Mouse (Mus musculus) c-Kit-positive CD71-positive TER-119-negative erythroid progenitor cells, embryonic 14.5 days (primary cell): Measurements from ENCODE around the gene Gngt2.
A peak's percentile ranks its signal among the peaks of the same experiment; 100 is the strongest.

Experiments used
- DNase-seq: peaks from one replicate; pipeline ENCODE4 v3.0.0-alpha.2; 2013; ENCODE audit warnings: low read depth

Gngt2 gene

DNA sequence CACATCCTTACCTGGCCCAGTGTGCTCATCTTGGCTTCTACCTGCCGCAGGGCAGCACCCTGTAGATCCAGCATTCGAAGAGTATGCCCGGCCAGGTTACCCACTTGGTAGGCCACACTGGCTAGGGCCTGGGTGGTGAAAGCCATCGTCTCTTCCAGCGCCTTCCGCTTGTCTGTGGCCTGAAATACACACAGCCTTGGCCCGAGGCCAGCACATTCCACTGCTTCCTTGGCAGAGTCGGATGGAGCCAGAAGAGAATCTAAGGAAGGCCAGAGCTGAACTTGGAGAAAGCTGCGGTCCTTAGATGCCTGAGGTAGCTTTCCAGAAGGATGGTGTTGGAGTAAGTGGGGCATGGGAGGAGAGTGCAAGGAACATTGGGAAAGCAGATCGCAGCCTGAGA lies at the start of gene Gngt2:
TSS of gene Gngt2 (plus strand) at position 158 of the 400 bp plus-strand sequence.
- DNase-seq, result no peak

DNA sequence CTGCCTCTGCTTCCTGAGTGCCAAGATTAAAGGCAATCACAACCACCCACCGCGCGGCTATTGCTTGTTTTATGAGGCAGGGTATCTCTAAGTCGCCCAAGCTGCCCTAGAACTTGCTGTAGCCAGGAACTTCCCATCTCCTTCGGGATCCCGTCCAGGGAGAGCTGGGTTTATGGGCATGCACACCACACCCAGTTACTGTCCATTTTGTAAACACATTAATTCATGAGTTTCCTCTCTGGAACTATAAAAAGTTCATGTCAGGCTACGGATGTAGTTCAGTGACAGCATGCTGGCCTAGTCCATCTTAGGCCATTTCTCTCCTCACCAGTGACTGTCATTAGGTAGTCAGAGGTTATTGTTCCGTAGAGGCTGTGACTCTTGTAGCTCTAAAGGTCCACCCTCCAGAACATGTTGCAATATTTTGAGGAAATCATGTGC lies 47.5 kb upstream of the Gngt2 start:
- DNase-seq, result no peak

DNA sequence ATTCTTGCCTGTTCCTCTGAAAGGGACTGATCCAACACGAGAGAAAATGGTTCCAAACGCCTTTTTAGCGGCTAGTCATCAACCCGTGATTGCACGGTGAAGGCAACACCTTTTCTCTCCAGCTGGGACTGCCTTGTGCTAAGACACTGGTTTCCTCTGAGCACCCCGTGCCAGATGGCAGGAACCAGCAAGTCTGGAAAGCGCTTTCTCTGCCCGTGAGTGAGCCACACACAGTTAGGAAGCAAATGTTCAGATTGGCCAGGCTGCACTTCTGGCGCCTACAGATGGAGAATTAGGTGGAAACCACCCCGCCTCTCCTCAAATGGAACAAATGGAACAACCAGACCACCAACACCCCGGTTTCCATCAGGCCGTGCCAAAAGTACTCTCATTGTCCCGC lies 45.2 kb upstream of the Gngt2 start:
- DNase-seq, result no peak

DNA sequence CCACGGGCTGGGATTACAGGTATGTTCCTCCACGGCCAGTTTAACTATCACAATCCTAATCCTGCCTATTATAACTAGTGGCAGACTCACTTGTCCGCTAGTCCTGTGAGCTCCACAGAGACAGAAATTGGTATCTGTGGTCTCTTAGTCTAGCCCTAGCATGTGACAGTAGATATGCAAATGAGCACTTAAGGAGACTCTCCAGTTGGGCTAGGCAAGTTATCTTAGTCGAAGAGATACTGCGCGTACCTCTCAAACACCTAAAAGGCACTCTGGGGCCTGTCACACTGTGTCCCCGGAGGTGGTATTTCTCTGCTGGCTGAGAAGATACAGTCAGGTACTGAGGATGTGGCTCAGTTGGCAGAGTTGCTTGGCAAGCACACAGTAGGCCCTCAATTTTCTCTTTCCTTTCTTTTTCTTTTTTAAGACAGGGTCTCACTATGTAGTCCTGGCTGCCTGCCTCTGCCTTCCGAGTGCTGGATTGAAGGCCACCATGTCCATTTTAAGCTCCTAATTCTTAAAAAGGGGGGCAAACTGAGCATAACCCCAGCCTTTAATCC lies 44.0 kb upstream of the Gngt2 start:
- peak; percentile 62 for DNase-seq

DNA sequence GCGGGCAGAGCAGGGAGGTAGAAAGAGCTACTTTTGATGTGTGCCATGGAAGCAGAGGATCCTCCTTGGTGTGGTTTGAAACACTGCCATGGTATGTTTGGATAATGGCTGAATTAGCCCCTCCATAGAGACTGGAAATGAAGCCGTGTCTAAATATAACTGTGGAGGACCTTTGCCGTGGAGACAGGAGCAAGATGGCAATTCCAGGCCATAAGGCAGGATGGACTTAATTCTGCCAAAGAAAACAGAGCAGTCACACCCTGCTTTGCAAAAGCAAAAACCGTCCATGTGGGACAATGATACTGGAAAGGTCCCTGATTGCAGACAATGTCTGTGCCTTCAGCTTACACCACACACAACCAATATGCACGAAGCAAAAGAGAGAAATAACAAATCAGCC lies 42.8 kb upstream of the Gngt2 start:
- DNase-seq, result no peak

DNA sequence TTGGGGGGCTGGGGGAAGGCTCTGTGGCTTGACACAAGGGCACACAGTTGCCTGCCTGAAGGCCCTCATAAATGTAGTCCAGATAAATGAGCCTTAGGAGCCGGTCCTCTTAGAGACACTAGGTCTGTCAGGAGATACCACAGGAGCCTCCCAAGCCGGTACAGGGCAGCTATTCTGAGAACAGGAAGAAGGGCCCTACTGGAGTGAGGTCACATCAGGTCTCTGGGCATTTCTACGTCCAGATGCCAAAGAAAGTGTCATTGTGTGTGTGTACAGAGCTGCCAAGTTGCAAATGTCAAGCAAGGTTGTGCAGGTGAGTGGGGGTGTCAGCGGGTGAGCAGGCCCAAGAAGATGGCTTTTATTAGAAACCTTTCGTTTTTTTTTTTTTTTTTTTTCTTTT lies 41.4 kb upstream of the Gngt2 start:
- DNase-seq, result no peak

DNA sequence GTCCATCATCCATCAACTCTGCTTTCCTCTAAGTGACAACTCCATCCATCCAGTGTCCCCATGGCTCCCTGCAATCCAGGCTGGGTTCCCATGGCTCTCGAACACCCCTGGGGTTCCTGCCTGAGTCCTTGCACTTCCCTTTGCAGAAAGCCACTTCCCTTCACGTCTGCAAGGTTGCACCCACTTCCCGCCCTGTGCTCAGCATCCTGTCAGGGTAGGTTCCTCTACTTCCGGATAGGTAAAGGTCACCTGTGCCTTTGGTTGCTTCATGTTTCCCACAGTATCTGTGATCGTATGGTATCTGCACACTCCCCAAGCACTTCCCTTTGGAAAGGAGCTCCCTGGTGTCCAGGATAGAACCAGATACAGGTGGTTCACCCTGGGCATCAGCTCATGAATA lies 32.0 kb upstream of the Gngt2 start:
- no peak for DNase-seq

DNA sequence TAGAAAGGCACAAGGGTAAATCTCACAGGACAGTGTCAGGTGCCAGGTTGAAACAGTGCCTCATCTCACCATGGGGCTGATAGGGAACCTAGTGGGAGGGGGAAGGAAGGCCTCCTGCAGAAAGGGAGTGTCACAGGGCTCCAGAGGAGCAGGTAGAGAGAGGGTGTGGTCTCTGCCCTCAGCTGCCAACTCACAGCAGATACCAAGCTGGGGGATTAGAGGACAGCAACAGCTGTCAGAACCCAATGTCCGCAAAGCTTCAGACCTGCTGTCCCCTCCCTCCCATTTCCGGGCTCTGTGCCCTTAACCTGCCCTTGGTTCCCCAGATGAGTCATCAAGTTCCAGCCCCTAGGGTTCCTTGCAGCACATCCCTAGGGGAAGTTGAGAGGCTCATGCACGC lies 31.5 kb upstream of the Gngt2 start:
- no peak for DNase-seq

DNA sequence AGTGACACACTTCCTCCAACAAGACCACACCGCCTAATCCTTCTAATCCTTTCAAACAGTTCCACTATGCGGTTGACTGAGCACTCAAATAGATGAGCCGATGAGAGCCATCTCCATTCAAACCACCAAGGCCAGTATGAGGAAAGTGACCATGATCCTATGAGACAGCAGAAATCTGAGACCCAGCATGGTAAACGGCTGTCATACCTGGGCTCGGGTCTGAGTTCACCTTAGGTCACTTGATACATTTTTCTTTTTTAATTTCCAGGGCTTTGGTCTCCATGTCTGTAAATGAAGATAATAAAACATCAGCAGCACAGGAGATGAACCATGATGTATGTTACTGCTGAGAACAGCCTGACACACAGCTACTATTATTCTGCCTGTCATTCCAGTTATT lies 29.1 kb upstream of the Gngt2 start:
- no peak for DNase-seq

DNA sequence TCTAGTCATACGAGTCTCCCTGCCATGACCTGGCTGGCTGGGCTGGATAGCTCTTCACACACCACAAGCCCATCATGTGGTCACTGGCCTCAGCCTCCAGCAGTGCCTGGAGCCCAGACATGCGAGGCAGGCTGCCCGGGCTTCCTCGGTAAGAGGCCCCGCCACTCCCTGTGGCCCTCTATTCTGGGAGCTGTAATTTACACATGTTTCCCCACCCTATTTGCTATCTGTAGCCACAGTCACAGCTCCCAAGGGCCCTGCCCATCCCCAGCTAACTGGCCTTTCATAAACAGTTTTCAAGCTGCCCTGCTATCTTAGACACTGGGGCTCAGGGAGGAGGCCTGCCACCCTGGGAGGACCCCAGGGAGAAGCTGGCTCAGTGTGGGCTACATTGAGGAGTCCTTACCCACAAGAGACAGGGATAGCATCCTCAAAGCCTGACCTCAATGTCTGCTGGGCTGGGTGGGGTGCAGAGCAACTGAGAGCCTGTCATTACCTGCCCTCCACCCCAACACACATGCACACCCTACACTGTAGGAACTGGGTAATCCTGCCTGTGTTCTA lies 28.5 kb upstream of the Gngt2 start:
- peak; percentile 81 for DNase-seq

DNA sequence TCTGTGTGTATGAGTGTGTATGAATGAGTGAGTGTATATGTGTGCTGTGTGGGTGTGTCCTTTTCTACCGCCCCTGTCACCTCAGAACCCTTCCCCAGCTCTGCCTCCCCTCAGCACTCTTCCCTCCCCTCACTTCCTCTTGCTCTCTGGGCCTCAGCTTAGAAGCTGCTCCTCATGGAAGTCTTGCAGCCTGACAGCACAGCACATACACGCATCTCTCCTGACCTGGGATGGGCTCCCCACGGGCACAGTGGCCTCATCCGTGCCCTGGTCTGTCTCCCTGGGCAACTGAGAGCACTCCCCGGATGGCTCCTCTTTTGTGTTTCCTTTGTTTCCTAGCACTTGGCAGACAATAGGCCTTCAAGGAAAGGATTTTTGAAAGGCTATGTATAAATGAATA lies 27.4 kb upstream of the Gngt2 start:
- no peak for DNase-seq

DNA sequence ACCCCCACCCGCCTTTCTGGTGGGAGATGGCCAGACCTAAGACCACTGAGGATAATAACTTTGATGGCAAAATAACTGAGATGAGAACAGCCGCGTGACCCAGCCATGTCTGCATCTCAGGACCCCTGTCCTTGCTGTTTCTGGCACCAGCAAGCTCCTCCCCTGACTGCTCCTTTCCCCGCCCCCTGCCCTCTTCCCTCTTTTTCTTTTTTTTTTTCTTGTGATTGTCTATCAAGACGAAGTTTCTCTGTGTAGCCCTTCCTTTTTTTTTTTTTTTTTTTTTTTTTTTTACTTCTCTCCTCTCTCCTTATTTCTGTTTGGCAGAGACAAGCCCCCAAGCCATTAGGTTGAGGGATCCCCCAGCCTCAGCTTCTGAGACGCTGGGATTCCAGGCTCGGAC lies 26.2 kb upstream of the Gngt2 start:
- no peak for DNase-seq

DNA sequence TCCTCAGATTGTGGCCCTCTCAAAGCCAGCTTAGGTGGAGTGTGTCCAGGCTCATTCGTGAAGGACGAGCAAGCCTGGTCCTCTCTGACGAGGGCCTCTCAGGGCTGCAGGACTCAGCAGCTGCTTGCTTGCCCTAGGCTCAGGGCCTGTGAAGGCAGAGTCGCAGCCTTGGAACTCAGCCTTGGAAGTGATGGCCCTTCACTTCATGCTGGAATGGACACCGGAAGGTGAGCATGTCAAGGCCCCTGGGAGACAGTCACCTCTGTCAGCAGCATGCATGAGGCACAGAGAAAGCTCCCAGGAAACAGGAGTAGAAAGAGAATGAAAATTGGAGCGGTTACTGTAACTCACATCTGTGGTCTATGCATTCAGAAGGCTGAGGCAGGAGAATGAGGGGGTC lies 25.3 kb upstream of the Gngt2 start:
- no peak for DNase-seq

DNA sequence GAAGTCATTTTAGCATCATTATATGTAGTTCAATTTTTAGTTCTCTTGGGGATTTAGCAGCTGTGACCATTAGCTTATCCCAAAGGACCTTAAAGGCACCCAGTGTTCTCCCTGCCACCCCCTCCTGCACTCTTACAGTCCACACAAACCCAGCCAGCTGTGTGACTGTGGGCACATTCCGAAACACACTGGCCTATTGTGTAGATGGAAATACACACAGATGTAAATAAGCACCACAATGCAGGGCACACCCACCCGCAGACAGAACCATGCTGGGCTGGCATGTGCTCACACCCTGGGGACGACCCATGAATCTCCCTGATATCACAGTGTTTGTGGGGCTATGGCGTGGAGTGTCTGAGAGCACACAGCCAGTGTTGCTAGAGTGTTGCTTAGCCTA lies 24.8 kb upstream of the Gngt2 start:
- no peak for DNase-seq

DNA sequence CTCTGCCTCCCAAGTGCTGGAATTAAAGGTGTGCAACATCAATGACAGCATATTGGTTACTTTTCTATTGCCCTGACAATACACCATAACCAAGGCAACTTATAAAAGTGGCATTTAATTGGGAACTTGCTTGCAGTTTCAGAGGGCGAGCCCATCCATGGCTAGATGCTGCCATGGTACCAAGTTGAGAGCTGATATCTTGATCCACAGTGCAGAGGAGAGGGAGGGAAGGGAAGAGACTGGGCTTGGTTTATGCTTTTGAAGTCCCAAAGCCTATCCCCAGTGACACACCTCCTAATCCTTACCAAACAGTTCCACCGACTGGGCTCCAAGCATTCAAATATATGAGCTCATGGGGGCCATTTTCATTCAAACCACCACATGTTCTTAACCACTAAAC lies 22.9 kb upstream of the Gngt2 start:
- no peak for DNase-seq

DNA sequence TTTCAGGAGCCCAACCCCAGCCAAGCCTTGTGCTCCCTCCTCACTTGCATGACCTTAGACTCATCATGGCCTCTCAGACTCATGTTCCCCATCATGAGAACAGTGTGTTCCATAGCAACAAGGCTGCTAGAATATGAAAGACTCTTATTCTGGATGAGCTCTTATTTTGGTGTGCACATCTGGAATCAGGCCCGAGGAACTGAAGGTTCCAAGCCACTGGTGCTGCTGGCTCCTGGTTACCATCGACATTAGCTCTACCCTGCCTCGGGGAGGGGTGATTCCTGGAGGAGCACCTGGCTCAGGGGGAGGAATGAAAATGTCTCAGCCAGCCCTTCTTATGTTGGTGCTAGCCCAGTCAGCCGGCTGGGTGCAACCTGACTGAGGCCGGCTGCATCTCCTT lies 22.2 kb upstream of the Gngt2 start:
- no peak for DNase-seq

DNA sequence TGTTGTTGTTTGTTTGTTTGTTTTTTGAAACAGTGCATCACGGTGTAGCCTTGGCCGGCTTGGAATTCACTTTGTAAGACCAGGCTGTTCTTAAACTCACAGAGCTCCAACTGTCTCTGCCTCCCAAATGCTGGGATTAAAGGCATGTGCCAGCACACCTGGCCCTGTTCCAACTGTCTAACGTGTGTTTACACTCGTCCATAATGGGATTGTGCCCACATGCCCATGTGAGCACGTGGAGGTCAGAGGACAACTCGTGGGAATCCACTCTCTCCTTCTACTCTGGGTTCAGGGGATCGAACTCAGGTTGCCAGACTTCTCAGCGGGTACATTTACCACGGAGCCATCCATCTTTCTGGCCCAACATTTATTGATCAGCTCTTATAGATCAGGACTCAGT lies 21.6 kb upstream of the Gngt2 start:
- DNase-seq, result no peak

DNA sequence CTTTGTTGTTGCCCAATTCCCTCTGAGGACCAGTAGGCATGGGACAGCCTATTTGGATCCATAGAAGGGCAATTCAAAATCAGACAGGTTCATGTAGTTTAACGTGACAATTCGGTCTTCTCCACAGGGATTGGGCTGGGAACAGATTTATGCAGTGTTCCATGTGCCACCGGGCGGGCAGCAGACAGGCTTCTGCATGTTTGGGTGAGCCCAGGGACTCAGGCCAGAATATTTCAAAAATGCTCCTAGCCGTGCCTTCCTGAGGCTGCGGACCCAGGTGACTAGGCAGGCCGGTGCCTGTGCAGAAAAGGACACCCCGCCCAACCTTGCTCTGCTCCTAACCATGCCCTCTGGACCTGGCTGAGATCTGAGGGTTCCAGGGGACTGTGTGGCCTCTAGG lies 17.9 kb upstream of the Gngt2 start:
- no peak for DNase-seq

DNA sequence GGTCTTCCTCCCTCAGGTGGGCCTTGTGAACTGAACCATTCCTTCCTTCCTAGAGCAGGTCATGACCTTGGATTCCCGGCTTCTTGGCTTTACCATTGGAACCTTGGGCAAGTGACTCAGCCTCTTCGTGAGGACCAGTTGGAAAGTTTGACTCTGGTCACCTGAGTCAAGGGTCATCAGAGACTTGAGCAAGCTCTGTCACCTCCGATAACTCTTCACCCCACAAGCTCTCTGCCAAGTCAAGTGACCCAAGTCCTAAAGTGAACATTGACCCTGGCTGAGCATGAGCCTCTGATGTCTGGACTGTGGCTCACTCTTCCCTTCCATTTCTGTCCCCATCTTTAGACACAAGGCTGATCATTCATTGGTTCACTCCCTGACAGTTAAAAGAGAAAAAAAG lies 15.5 kb upstream of the Gngt2 start:
- no peak for DNase-seq

DNA sequence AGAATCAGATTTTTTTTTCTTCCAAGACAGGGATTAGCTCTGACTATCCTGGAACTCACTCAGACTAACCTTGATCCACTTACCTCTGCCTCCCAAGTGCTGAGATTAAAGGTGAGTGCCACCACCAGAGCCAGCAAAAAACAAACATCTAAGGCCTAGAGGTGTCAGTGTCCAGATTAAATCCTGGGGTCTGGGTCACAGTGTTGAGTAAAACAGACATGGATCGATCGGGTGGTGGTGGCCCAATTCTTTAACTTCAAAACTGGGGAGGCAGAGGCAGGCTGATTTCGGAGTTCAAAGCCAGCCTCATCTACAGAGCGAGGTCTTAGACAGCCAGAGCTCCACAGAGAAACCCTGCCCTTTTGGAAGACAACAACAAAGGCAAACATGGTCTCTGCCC lies 14.6 kb upstream of the Gngt2 start:
- no peak for DNase-seq

DNA sequence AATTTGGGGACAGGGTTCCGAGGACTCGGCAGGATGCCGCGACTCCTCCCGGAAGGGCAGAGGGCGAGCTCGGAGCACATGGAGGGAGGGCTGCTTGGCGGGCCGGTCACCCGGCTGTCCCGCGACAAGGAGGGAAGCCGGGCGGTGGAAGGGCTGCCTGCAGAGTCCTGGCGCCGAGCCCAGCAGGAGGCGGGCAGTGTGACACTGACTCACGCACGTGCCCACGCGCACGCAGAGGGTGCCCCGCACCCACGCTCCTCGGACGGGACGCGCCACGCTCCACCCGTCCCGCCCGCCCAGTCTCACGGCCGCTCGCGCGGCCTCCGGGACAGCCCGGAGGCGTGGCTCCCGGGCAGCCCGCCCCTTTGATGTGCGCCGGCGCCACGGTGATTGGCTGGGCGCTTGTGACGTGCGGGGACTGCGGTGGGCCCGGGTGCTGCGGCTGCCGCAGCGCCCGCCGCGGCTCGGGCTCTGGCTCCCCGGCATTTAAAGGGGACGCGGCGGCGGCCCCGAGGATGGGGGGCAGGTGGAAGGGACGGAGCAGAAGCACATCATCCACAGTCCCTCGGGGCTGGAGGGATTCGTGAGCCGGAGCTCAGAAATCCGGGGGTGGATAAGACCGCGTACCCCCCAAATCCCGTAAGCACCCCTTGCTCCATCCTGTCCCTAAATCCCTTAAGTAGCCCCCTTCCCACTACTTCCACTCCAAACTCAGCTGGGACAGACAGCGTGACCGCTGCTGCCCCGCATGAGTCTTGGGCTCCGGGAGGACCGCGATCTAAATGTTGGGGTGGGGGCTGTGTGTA lies 12.7 kb upstream of the Gngt2 start, which contains the start of gene Phospho1:
TSS of gene Phospho1 (plus strand) at position 429 of the 806 bp plus-strand sequence.
- DNase-seq, result peak; percentile 81

DNA sequence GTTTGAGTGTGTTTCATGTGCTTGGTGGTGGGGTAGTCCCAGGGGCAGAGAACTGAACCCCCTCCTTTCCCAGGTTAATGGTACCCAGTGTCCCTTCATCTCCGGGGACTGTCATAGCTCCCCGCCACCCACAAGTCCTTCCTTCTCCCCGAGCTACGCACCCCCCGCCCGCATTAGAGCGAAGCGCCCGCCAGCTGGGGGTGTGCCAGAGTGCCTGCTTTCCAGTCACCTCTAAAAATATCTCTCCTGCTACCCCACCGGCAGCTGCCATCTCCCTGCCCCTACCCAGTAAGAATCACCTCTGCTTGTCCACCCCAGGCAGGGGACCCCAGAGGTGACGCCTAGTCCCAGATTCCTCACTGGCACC lies 12.2 kb upstream of the Gngt2 start:
- no peak for DNase-seq

DNA sequence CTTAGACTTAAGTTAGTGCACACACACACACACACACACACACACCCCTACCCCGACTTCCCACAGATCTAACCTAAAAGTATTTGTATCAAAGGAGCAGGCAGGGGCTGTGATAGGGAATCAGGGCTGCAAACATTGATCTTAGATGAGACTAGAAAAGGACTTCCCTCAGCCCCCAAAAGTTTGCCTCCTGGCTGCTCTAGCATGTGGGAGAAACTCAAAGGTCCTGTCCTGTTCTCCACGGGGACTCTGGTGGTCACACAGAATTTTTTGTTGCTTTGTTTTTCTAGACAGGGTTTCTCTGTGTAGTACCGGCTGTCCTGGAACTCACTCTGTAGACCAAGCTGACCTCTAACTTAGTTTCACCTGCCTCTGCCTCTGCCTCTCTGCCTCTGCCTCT lies 11.4 kb upstream of the Gngt2 start:
- DNase-seq, result no peak
